Mouse (Mus musculus): ENCODE results near the gene Eps8l1.

GRCm38 (mm10) chr7:4420230-4420629, 40.2 kb upstream of the Eps8l1 start:
- TF ChIP-seq EP300 (IDR thresholded peaks at IDR 0.05; ENCODE audit: low read depth): no peak
- no peak for TF ChIP-seq CTCF (IDR thresholded peaks at IDR 0.05; ENCODE audit: low read depth)

Measured in liver, postnatal 0 days (tissue).